Mouse (Mus musculus) cortical plate, adult 2 months (tissue): ENCODE results near the gene Nod1. TPM values are rescaled to one million over a fixed set of nuclear protein-coding genes. Genes with fewer than 3 reads are reported as not detected.
"Not testable (repeated sequence)": the region's sequence is repeated elsewhere in the genome, so short reads cannot be mapped to it uniquely, and the experiment has no call there.

Source experiments
- H3K27ac ChIP-seq: fragments of 200-500 bp; 2 replicates; pipeline ENCODE4 v1.5.1; 2012; ENCODE audit warnings: low read length, control low read depth, inconsistent platforms; ENCODE audit not compliant: insufficient read depth
- H3K4me1 ChIP-seq: fragments of 200-500 bp; 2 replicates; pipeline ENCODE4 v1.6.1; 2011; ENCODE audit warnings: low read length; ENCODE audit not compliant: control insufficient read depth, insufficient read depth
- H3K4me3 ChIP-seq: fragments of 200-500 bp; 2 replicates; pipeline ENCODE4 v1.5.1; 2011; ENCODE audit warnings: mild to moderate bottlenecking, low read length, control low read depth; ENCODE audit not compliant: insufficient read depth
- CTCF ChIP-seq: fragments of 200-500 bp; IDR thresholded peaks from 2 replicates; pipeline ENCODE4 v1.5.1; 2011; ENCODE audit warnings: mild to moderate bottlenecking, control low read depth, low read length; ENCODE audit not compliant: insufficient read depth; ENCODE audit errors: extremely low read depth
- POLR2A ChIP-seq: fragments of 200-500 bp; IDR thresholded peaks from 2 replicates; pipeline ENCODE4 v1.6.1; 2011; ENCODE audit warnings: mild to moderate bottlenecking, low read length, control low read depth; ENCODE audit not compliant: insufficient read depth; ENCODE audit errors: extremely low read depth
- polyA plus RNA-seq: library from polyadenylated mRNA; depleted of rRNA; stranded (reverse); fragments of >200 nt; gene quantifications from 2 replicates; pipeline ENCODE4 v1.2.3, GENCODE M21; 2012

Gene Nod1
- polyA plus RNA-seq, 1 experiment: 6.0 TPM

GRCm38 (mm10) chr6:54963599-54963998 is 8.8 kb downstream of the Nod1 start:
- Histone ChIP-seq H3K27ac (no peak overlapping the region), H3K4me3 (no peak overlapping the region), H3K4me1 (no peaks in the 10 kb centered on the region)
- TF ChIP-seq POLR2A: no peak
- no peak for TF ChIP-seq CTCF

- H3K4me3 ChIP-seq: no peak overlapping the region
- H3K27ac ChIP-seq: no peak overlapping the region
- no peak for TF ChIP-seq POLR2A
- TF ChIP-seq CTCF: no peak
- no peaks in the 10 kb centered on the region; the same call in 1 of the 2 replicates for H3K4me1 ChIP-seq
Measured at GRCm38 (mm10) chr6:54957655-54958054, 14.8 kb downstream of the Nod1 start.

- H3K4me1 ChIP-seq: no peaks in the 10 kb centered on the region; the same call in 1 of the 2 replicates
- H3K4me3 ChIP-seq: no peak overlapping the region
- TF ChIP-seq CTCF (no peak), POLR2A (no peak)
- no peak overlapping the region for H3K27ac ChIP-seq
Measured at GRCm38 (mm10) chr6:54956425-54956824, 16.0 kb downstream of the Nod1 start.

- TF ChIP-seq POLR2A: no peak
- TF ChIP-seq CTCF: no peak
- H3K4me3 ChIP-seq: no peak overlapping the region
Measured at GRCm38 (mm10) chr6:54955949-54956348, 16.5 kb downstream of the Nod1 start.

GRCm38 (mm10) chr6:54954659-54955414 is 17.6 kb downstream of the Nod1 start:
- no peak for TF ChIP-seq POLR2A
- TF ChIP-seq CTCF: no peak
- H3K4me3 ChIP-seq: no peak overlapping the region
- no peaks in the 10 kb centered on the region; the same call in 1 of the 2 replicates for H3K4me1 ChIP-seq
- H3K27ac ChIP-seq: no peak overlapping the region

More at GRCm38 (mm10) chr6:54955949-54956348, 16.5 kb downstream of the Nod1 start:
- H3K27ac ChIP-seq: no peak overlapping the region
- no peaks in the 10 kb centered on the region; the same call in 1 of the 2 replicates for H3K4me1 ChIP-seq

GRCm38 (mm10) chr6:54953399-54953798 is 19.0 kb downstream of the Nod1 start:
- not testable (repeated sequence) for H3K27ac ChIP-seq, H3K4me1 ChIP-seq, H3K4me3 ChIP-seq

GRCm38 (mm10) chr6:54952542-54952941 is 19.9 kb downstream of the Nod1 start:
- no peak for TF ChIP-seq POLR2A
- TF ChIP-seq CTCF: no peak
- H3K27ac ChIP-seq: no peak overlapping the region
- no peaks in the 10 kb centered on the region; the same call in 1 of the 2 replicates for H3K4me1 ChIP-seq
- no peak overlapping the region for H3K4me3 ChIP-seq

GRCm38 (mm10) chr6:54948682-54949081 is 23.7 kb downstream of the Nod1 start:
- TF ChIP-seq POLR2A: no peak
- TF ChIP-seq CTCF: no peak
- no peak overlapping the region for H3K4me3 ChIP-seq

GRCm38 (mm10) chr6:54946241-54946953 is 26.0 kb downstream of the Nod1 start:
- no peak for TF ChIP-seq POLR2A
- no peak for TF ChIP-seq CTCF
- Histone ChIP-seq H3K27ac (no peak overlapping the region), H3K4me3 (no peak overlapping the region), H3K4me1 (no peaks in the 10 kb centered on the region)

More at GRCm38 (mm10) chr6:54948682-54949081, 23.7 kb downstream of the Nod1 start:
- Histone ChIP-seq H3K27ac (no peak overlapping the region), H3K4me1 (no peaks in the 10 kb centered on the region)

GRCm38 (mm10) chr6:54944551-54944950 is 27.9 kb downstream of the Nod1 start:
- H3K4me3 ChIP-seq: no peak overlapping the region
- TF ChIP-seq CTCF: no peak
- TF ChIP-seq POLR2A: no peak
- no peak overlapping the region for H3K27ac ChIP-seq
- no peaks in the 10 kb centered on the region for H3K4me1 ChIP-seq
